Mouse (Mus musculus) brain, embryonic 14.5 days (tissue): ENCODE data around the gene Akt2.

Experiments used
- CTCF ChIP-seq: fragments of 200-500 bp; IDR thresholded peaks from 2 replicates; pipeline ENCODE4 v1.5.1; 2012; ENCODE audit warnings: inconsistent platforms, mild to moderate bottlenecking, moderate library complexity, borderline replicate concordance; ENCODE audit not compliant: insufficient read depth, insufficient read length; ENCODE audit errors: extremely low read depth
- POLR2A ChIP-seq: fragments of 200-500 bp; IDR thresholded peaks from 2 replicates; pipeline ENCODE4 v1.6.1; 2012; ENCODE audit warnings: mild to moderate bottlenecking, inconsistent platforms, borderline replicate concordance; ENCODE audit not compliant: poor library complexity, insufficient read depth, insufficient read length, severe bottlenecking; ENCODE audit errors: extremely low read depth

DNA sequence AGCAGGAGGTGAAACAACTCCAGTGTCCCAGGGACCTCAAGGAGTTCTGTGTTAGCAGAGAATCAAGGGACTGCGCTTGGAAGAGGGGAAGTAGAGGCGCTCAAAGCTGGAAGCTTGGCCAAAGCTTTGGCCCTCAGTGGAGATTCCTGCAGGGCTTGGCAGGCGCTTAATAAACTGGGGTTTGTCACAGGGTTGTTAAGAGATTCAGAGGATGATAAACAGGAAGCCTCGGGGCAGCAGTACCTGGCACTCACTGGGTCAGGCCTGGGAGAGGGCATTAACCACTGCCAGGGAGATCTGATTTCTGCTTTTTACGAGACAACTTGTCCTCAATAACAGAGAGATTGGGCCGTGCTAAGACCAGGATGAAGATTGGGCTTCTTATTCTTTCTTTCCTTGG is 29.7 kb downstream of the Akt2 start:
- no peak for TF ChIP-seq POLR2A
- TF ChIP-seq CTCF, result no peak
